Mouse (Mus musculus): ENCODE measurements around the gene Alppl2. TPM values are rescaled to one million over a fixed set of nuclear protein-coding genes. Genes with fewer than 3 reads are reported as not detected.

Alppl2 gene
- not detected for total RNA-seq (2021)
- long read RNA-seq, experiment 1: 0 reads
- long read RNA-seq, experiment 2: 0 reads

DNA sequence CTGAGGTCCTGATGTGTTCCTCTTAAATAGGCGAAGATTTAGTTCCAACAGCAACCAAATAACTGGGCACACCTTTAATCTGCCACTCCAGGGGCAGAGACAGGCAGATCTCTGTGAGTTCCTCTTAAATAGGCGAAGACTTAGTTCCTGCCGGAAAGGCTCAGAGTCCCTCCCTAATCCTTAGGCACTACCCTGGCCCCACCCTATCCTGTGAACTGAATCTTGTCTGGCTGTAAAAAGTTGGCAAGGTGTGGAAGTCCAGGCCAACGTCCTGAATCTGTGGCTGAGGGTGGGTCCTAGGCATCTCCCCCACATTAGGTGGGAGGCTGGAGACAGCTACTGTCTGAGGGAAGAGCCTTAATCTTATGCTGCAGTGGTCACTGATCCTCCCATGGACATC is at the start of gene Alppl2:
Gene Alppl2 (minus strand): TSS at position 101 of the 400 bp plus-strand sequence.
- no peak within 1 kb of the TSS for H3K27ac ChIP-seq
- no peak for DNase-seq (ENCODE audit: extremely low spot score in 1 of 2, low spot score in 2 of 2)

GRCm38 (mm10) chr1:87131803-87132202 is 42.1 kb upstream of the Alppl2 start:
- intact Hi-C loops (cut with DNase I): no loop called here
- Histone ChIP-seq H3K27ac (no peak overlapping the region), H3K4me3 (no peak overlapping the region)
- no peak for TF ChIP-seq CTCF (IDR thresholded peaks at IDR 0.05)
- no peak for DNase-seq (ENCODE audit: extremely low spot score in 1 of 2, low spot score in 2 of 2)

More for the DNA sequence above, at the start of gene Alppl2:
- no peak within 1 kb of the TSS for H3K4me3 ChIP-seq
- TF ChIP-seq CTCF (IDR thresholded peaks at IDR 0.05): no peak
- intact Hi-C loops (cut with DNase I): no loop called here

DNA sequence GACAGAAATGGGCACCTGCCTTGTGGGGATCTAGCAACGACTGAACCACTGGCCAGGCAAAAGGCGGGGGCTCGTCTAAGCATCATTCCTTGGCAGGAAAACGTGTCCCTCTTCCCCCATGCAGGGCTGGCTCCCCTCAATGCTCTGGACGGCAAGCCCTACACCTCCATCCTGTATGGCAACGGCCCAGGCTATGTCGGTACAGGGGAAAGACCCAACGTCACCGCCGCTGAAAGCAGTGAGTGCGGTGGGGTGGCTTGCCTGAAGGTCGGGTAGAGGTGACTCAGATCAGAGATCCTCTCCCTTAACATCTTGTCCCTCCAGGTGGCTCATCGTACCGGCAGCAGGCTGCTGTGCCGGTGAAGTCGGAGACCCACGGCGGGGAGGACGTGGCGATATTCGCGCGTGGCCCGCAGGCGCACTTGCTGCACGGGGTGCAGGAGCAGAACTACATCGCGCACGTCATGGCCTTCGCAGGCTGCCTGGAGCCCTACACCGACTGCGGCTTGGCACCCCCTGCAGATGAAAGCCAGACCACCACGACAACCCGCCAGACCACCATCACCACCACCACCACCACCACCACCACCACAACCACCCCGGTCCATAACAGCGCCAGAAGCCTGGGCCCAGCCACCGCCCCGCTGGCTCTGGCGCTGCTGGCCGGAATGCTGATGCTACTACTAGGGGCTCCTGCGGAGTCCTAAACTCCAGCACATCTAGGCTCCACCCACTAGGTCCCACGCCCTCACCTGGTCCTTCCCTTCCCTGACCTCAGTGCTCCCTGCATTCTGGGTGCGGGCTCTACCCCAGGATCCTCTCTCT is 37.7 kb upstream of the Alppl2 start:
- TF ChIP-seq CTCF (IDR thresholded peaks at IDR 0.05): peak; percentile 30
- Histone ChIP-seq H3K27ac (peak overlapping the region; percentile 19; the same call in 1 of the 2 replicates), H3K4me3 (peak overlapping the region; percentile 29)
- intact Hi-C loops (cut with DNase I): no loop called here
- DNase-seq (ENCODE audit: extremely low spot score in 1 of 2, low spot score in 2 of 2): peak; percentile 39 to 43

- Histone ChIP-seq H3K27ac (no peak within 1 kb of the TSS), H3K4me3 (no peak within 1 kb of the TSS)
- TF ChIP-seq CTCF (IDR thresholded peaks at IDR 0.05): no peak
- intact Hi-C loops (cut with DNase I): no loop called here
- DNase-seq (ENCODE audit: extremely low spot score in 1 of 2, low spot score in 2 of 2): no peak
Observed at GRCm38 (mm10) chr1:87124673-87125072, 34.9 kb upstream of the Alppl2 start, which contains the start of gene Akp3. Gene Akp3 (plus strand): TSS chr1:87124973.

GRCm38 (mm10) chr1:87114784-87115183 is 25.1 kb upstream of the Alppl2 start:
- intact Hi-C loops (cut with DNase I): no loop called here
- no peak for TF ChIP-seq CTCF (IDR thresholded peaks at IDR 0.05)
- Histone ChIP-seq H3K4me3 (no peak overlapping the region), H3K27ac (no peak overlapping the region)
- no peak for DNase-seq (ENCODE audit: extremely low spot score in 1 of 2, low spot score in 2 of 2)

- peak; percentile 48 for TF ChIP-seq CTCF (IDR thresholded peaks at IDR 0.05)
- H3K27ac ChIP-seq: no peak overlapping the region
- H3K4me3 ChIP-seq: no peak overlapping the region
- DNase-seq (ENCODE audit: extremely low spot score in 1 of 2, low spot score in 2 of 2): no peak
- intact Hi-C loops (cut with DNase I): no loop called here
Observed at GRCm38 (mm10) chr1:87111719-87112354, 22.1 kb upstream of the Alppl2 start.

GRCm38 (mm10) chr1:87108564-87108963 is 18.8 kb upstream of the Alppl2 start:
- H3K4me3 ChIP-seq: no peak overlapping the region
- no peak for DNase-seq (ENCODE audit: extremely low spot score in 1 of 2, low spot score in 2 of 2)
- intact Hi-C loops (cut with DNase I): no loop called here
- no peak for TF ChIP-seq CTCF (IDR thresholded peaks at IDR 0.05)
- H3K27ac ChIP-seq: no peak overlapping the region

DNA sequence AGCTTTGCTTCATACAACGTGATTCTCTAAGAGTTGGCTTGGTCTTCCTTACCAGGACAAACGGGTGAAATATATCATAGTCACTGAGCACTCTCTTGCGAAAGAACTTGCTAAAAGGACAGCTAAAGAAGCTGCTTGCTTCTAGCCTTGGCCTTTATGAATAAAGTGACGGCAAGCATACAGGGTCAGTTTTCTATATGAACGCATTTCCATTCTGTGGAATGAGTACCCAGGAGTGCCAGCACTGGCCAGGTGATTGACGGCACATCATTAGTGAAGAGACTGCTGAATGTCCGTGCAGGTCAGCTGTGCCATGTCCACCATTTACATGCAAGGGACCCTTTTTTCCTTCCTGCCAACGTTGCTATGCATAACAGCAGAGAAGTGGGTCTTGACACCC is 16.8 kb upstream of the Alppl2 start:
- DNase-seq (ENCODE audit: extremely low spot score in 1 of 2, low spot score in 2 of 2): no peak
- intact Hi-C loops (cut with DNase I): no loop called here
- no peak for TF ChIP-seq CTCF (IDR thresholded peaks at IDR 0.05)
- Histone ChIP-seq H3K27ac (no peak overlapping the region), H3K4me3 (no peak overlapping the region)

DNA sequence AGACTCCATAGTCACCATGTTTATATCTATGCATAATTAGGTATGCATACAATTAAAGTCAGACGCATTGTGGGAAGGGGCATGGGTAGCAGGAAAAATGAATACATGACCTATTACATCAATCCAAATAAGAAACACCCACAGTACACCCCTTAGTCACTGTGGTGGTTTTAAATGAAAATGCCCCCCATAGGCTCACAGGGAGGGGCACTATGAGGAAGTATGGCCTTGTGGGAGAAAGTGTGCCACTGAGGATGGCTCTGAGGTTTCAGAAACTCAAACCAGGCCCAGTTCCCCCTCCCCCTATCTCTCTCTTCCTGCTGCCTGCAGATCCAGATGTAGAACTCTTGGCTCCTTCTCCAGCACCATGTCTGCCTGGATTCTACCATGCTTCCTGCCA is 14.2 kb upstream of the Alppl2 start:
- intact Hi-C loops (cut with DNase I): no loop called here
- H3K27ac ChIP-seq: no peak overlapping the region

DNA sequence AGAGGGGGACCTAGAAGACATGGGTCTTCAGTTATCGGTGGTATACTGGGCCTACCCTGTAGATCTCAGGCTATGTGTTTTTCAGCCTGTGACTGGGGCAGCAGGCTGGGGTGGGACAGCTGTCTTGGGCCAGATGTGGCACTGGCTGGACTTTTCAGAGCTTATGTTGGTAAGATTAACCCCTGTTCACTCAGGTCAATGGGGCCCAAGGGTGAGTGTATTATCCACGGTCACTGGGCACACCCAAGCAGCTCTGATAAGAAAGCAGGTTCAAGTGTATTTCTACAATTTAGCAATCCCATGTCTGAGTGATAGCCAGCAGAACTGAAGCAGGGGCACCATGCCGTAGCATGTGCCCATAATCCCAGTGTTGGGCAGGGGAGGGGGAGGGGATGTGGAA is 12.4 kb upstream of the Alppl2 start:
- intact Hi-C loops (cut with DNase I): no loop called here
- no peak for DNase-seq (ENCODE audit: extremely low spot score in 1 of 2, low spot score in 2 of 2)
- no peak for TF ChIP-seq CTCF (IDR thresholded peaks at IDR 0.05)
- H3K27ac ChIP-seq: no peak overlapping the region
- no peak overlapping the region for H3K4me3 ChIP-seq

More for the DNA sequence above, 14.2 kb upstream of the Alppl2 start:
- DNase-seq (ENCODE audit: extremely low spot score in 1 of 2, low spot score in 2 of 2): no peak
- H3K4me3 ChIP-seq: no peak overlapping the region
- no peak for TF ChIP-seq CTCF (IDR thresholded peaks at IDR 0.05)

GRCm38 (mm10) chr1:87101411-87101810 is 11.7 kb upstream of the Alppl2 start, which contains the start of gene Alpi:
Gene Alpi (minus strand): TSS chr1:87101606.
- no peak for TF ChIP-seq CTCF (IDR thresholded peaks at IDR 0.05)
- intact Hi-C loops (cut with DNase I): no loop called here
- Histone ChIP-seq H3K4me3 (no peak within 1 kb of the TSS), H3K27ac (no peak within 1 kb of the TSS)
- no peak for DNase-seq (ENCODE audit: extremely low spot score in 1 of 2, low spot score in 2 of 2)

DNA sequence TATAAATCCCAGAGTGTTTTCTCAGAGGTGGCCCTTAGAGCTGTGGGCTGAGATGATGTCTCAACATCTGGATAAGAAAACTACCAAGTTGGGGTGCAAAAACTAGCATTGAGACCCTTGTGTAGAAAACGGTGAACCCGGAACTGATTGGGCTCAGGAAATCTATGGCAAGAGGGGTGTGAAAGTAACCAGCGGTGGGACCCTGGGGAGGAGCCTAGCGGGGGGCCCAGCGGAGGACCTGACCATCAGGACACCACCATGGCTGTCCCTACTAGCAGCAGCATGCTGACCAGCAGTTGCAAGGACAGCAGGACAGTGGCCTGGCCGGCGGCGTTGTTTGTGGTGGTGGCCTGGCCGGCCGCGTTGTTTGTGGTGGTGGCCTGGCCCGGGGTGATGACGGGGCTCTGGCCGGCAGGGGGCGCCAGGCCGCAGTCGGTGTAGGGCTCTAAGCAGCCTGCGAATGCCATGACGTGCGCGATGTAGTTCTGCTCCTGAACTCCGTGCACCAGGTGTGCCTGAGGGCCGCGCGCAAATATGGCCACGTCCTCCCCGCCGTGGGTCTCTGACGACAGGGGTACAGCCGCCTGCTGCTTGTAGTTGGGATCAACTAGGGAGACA is 8.7 kb upstream of the Alppl2 start:
- Histone ChIP-seq H3K27ac (no peak overlapping the region), H3K4me3 (no peak overlapping the region)
- peak; percentile 71 for TF ChIP-seq CTCF (IDR thresholded peaks at IDR 0.05)
- intact Hi-C loops (cut with DNase I): loop anchor here (1.0 kb wide), 1 partner anchor 87 kb away; no protein-coding TSS in a partner anchor
- DNase-seq (ENCODE audit: extremely low spot score in 1 of 2, low spot score in 2 of 2): peak; percentile 18 to 49
